15 mouse cellular contexts compared by ENCODE assay signal in the genomic region with DNA sequence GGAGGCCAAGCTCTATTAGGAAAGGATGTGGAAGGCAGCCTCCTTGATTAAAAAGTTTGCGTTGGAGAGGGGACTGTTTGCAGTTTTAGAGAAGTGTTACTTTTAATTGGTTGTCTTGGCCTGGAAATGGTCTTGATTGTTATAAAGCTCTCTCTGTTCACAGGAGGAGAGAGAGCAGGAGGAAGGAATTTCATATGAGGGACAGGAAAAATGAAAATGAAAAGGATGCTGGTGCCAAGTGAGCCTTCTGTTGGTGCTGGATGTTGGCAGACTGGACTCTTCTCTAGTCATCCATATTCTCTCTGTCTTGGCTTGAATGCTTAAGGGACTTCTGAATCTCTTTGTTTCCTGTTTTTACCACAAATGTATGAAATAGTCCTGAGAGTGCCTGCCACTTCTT.
DNase-seq lines count a peak whose midpoint lies in the region; ATAC-seq and TF ChIP-seq lines count a peak whose summit lies in the region.
"Had no signal": no experiment of that assay in that cellular context is flagged by ENCODE, and none has a peak within 500 bp of the region (broad histone marks: within the 10 kb centered on the region; RNA-seq: fewer than 3 reads in every experiment).

No protein-coding gene starts in this region.

- no peaks in the 10 kb centered on the region for H3K36me3 ChIP-seq in forebrain, embryonic 15.5 days
- H3K36me3 ChIP-seq in forebrain, embryonic 12.5 days (replicated peaks): no peaks in the 10 kb centered on the region
- no peaks in the 10 kb centered on the region for H3K36me3 ChIP-seq in kidney, postnatal 0 days (ENCODE audit: insufficient read depth, low read length)
- H3K36me3 ChIP-seq in intestine, embryonic 15.5 days: no peaks in the 10 kb centered on the region
- H3K36me3 ChIP-seq: hindbrain, embryonic 13.5 days; liver, embryonic 13.5 days; lung, embryonic 15.5 days had no signal

- whole genome bisulfite sequencing in forebrain, embryonic 15.5 days: 58% methylated on average over 1 of the region's 1 CpGs
- 93% methylated on average over 1 of the region's 1 CpGs for WGBS in forebrain, embryonic 12.5 days
- WGBS in kidney, postnatal 0 days: 46% methylated on average over 1 of the region's 1 CpGs
- whole genome bisulfite sequencing in intestine, embryonic 15.5 days: 78% methylated on average over 1 of the region's 1 CpGs

- peaks cover 27% of the 10 kb centered on the region for H3K4me1 ChIP-seq in forebrain, embryonic 15.5 days
- peaks cover 14% of the 10 kb centered on the region for H3K4me1 ChIP-seq in forebrain, embryonic 12.5 days
- H3K4me1 ChIP-seq in kidney, postnatal 0 days (replicated peaks; ENCODE audit: insufficient read depth, low read length): no peaks in the 10 kb centered on the region
- H3K4me1 ChIP-seq in intestine, embryonic 15.5 days (replicated peaks): no peaks in the 10 kb centered on the region

- TF ChIP-seq POLR2A in brain, embryonic 14.5 days (IDR thresholded peaks at IDR 0.05; ENCODE audit: borderline replicate concordance, extremely low read depth, insufficient read depth, insufficient read length, poor library complexity, severe bottlenecking): no peak

- no peak overlapping the region for H3K4me2 ChIP-seq in forebrain, embryonic 15.5 days (replicated peaks)
- no peak overlapping the region for H3K4me2 ChIP-seq in forebrain, embryonic 12.5 days
- H3K4me2 ChIP-seq in kidney, postnatal 0 days (ENCODE audit: low read length): no peak overlapping the region
- H3K4me2 ChIP-seq in intestine, embryonic 15.5 days (replicated peaks): no peak overlapping the region

- ATAC-seq in forebrain, embryonic 15.5 days (replicated peaks): no peak
- no peak for ATAC-seq in forebrain, embryonic 12.5 days (ENCODE audit: low FRiP score)
- no peak for ATAC-seq in kidney, postnatal 0 days (replicated peaks; ENCODE audit: low FRiP score, low read depth)
- no peak for ATAC-seq in intestine, embryonic 15.5 days
- ATAC-seq: inflammation-experienced regulatory T-cells, adult 6 months had no signal

- H3K27ac ChIP-seq in forebrain, embryonic 15.5 days (replicated peaks): peak overlapping the region; percentile 49; the same call in 1 of the 2 replicates
- H3K27ac ChIP-seq in forebrain, embryonic 12.5 days: no peak overlapping the region
- H3K27ac ChIP-seq in kidney, postnatal 0 days: no peak overlapping the region
- no peak overlapping the region for H3K27ac ChIP-seq in intestine, embryonic 15.5 days
- H3K27ac ChIP-seq: hindbrain, embryonic 13.5 days; liver, embryonic 13.5 days had no signal

- no peak overlapping the region for H3K4me3 ChIP-seq in forebrain, embryonic 15.5 days
- H3K4me3 ChIP-seq in forebrain, embryonic 12.5 days (replicated peaks): no peak overlapping the region
- H3K4me3 ChIP-seq in kidney, postnatal 0 days (replicated peaks; ENCODE audit: low read depth, low read length): no peak overlapping the region
- no peak overlapping the region for H3K4me3 ChIP-seq in intestine, embryonic 15.5 days (replicated peaks)

- H3K9ac ChIP-seq in forebrain, embryonic 15.5 days (replicated peaks): no peak overlapping the region
- no peak overlapping the region for H3K9ac ChIP-seq in forebrain, embryonic 12.5 days
- no peak overlapping the region for H3K9ac ChIP-seq in kidney, postnatal 0 days (ENCODE audit: low read depth, low read length)
- H3K9ac ChIP-seq in intestine, embryonic 15.5 days: no peak overlapping the region

- H3K9me3 ChIP-seq in forebrain, embryonic 15.5 days: no peaks in the 10 kb centered on the region
- no peaks in the 10 kb centered on the region for H3K9me3 ChIP-seq in forebrain, embryonic 12.5 days
- no peaks in the 10 kb centered on the region for H3K9me3 ChIP-seq in kidney, postnatal 0 days (replicated peaks; ENCODE audit: low read length)
- no peaks in the 10 kb centered on the region for H3K9me3 ChIP-seq in intestine, embryonic 15.5 days
- H3K9me3 ChIP-seq: hindbrain, embryonic 13.5 days; liver, embryonic 13.5 days; lung, embryonic 15.5 days had no signal

- peak; percentile 26 for DNase-seq in kidney, postnatal 0 days (ENCODE audit: low spot score)
- no peak for DNase-seq in kidney, postnatal 10 days
- peak; percentile 12 for DNase-seq in adipocyte (ENCODE audit: low spot score)
- peak; percentile 56 for DNase-seq in brain, embryonic 14.5 days (ENCODE audit: low read depth)
- no peak for DNase-seq in frontal cortex, postnatal 25 days (ENCODE audit: low spot score in 2 of 2)
- DNase-seq: heart, postnatal 14 days; kidney, adult 8-10 months; liver, embryonic 13.5 days; right cerebral cortex, postnatal 4 days had no signal

- H3K27me3 ChIP-seq in forebrain, embryonic 15.5 days: no peaks in the 10 kb centered on the region
- 0 out of 2 replicates have a peak, but pooled peaks cover 13% of the 10 kb centered on the region for H3K27me3 ChIP-seq in forebrain, embryonic 12.5 days
- H3K27me3 ChIP-seq in kidney, postnatal 0 days (ENCODE audit: insufficient read depth, low read length): no peaks in the 10 kb centered on the region
- H3K27me3 ChIP-seq in intestine, embryonic 15.5 days (replicated peaks): no peaks in the 10 kb centered on the region
- H3K27me3 ChIP-seq: hindbrain, embryonic 13.5 days; lung, embryonic 15.5 days had no signal

- TF ChIP-seq CTCF in kidney, postnatal 0 days (IDR thresholded peaks at IDR 0.05; ENCODE audit: low read depth): no peak
- TF ChIP-seq CTCF in brain, embryonic 14.5 days (IDR thresholded peaks at IDR 0.05; ENCODE audit: borderline replicate concordance, extremely low read depth, insufficient read depth, insufficient read length): no peak

Comparison
In these comparisons a context has a peak if more than half of its experiments do, and no peak if none do; other contexts are left out.
1. DNase-seq: peak in kidney, postnatal 0 days (single experiment), adipocyte (single experiment) and brain, embryonic 14.5 days (single experiment); none in kidney, postnatal 10 days (single experiment) and frontal cortex, postnatal 25 days (0 of 2).